Mouse (Mus musculus) liver, embryonic 13.5 days (tissue): ENCODE results near the gene Csf2. TPM values are rescaled to one million over a fixed set of nuclear protein-coding genes. Genes with fewer than 3 reads are reported as not detected.

Experiments
- ATAC-seq: fragments of 200-750 bp; cut with Nextera tagmentation; 2 replicates; pipeline ENCODE4 v1.8.0; 2017; ENCODE audit warnings: low read depth, mild to moderate bottlenecking, moderate number of reproducible peaks, moderate library complexity
- DNase-seq: peaks from one replicate; pipeline ENCODE4 v3.0.0; 2022
- H3K27ac ChIP-seq: fragments of 300-500 bp; sonication (generic); 2 replicates; pipeline ENCODE4 v1.5.1; 2015; ENCODE audit warnings: moderate library complexity, mild to moderate bottlenecking, inconsistent platforms
- H3K27me3 ChIP-seq: fragments of 300-500 bp; sonication (generic); 2 replicates; pipeline ENCODE4 v1.6.1; 2015; ENCODE audit warnings: mild to moderate bottlenecking, inconsistent platforms
- H3K36me3 ChIP-seq: fragments of 300-500 bp; sonication (generic); 2 replicates; pipeline ENCODE4 v1.6.1; 2015; ENCODE audit warnings: mild to moderate bottlenecking, inconsistent platforms
- H3K4me1 ChIP-seq: fragments of 300-500 bp; sonication (generic); replicated peaks from 2 replicates; pipeline ENCODE4 v1.6.1; 2015; ENCODE audit warnings: inconsistent platforms
- H3K4me2 ChIP-seq: fragments of 300-500 bp; sonication (generic); 2 replicates; pipeline ENCODE4 v1.6.1; 2015; ENCODE audit warnings: inconsistent platforms, mild to moderate bottlenecking, moderate library complexity
- H3K4me3 ChIP-seq: fragments of 300-500 bp; sonication (generic); replicated peaks from 2 replicates; pipeline ENCODE4 v1.5.1; 2015; ENCODE audit warnings: mild to moderate bottlenecking, inconsistent platforms
- H3K9ac ChIP-seq: fragments of 300-500 bp; sonication (generic); 2 replicates; pipeline ENCODE4 v1.6.1; 2015; ENCODE audit warnings: mild to moderate bottlenecking, inconsistent platforms
- H3K9me3 ChIP-seq: fragments of 300-500 bp; sonication (generic); replicated peaks from 2 replicates; pipeline ENCODE4 v1.6.1; 2016; ENCODE audit warnings: inconsistent platforms
- WGBS: fragments of 180-500 bp; shearing (Covaris S2); methylation state at CpG from one replicate; pipeline ENCODE4 v1.1.7; 2015; ENCODE audit not compliant: insufficient replicate concordance; 5-methylcytosine and 5-hydroxymethylcytosine counted together
- polyA plus RNA-seq: library from polyadenylated mRNA; unstranded; fragments of >200 nt; fragmentation: Nextera tagmentation; extraction: Ambion mirVana; gene quantifications from 2 replicates; pipeline ENCODE4 v1.2.1, GENCODE M21; 2015

Csf2 gene
- polyA plus RNA-seq, 1 experiment from 2014 or later = not detected

DNA sequence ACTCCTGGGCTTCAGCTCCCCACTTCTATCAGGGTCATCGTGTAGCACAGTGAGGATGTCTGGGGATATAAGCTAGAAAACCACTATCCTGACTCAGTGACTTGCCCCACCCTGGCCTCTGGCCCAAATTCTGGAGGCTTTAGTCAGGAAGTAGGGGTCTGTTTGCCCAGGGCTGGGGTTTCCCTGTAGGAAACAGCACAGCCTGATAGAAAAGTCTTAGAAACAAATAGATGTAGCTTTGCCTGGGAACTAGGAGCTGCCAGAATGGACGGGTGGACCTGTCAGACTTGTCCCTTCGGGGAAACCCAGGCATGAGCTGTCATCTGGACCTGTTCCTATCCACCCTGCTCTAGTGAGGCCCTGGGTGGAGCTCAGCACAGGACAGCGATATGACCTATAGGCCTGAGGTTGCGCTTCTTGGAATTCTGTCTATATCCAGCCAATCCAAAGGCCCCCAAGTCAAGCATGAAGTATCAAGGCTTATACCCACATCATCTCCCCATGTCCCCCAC lies 24.9 kb downstream of the Csf2 start:
- Histone ChIP-seq H3K4me1 (no peaks in the 10 kb centered on the region), H3K9me3 (no peaks in the 10 kb centered on the region), H3K36me3 (no peaks in the 10 kb centered on the region), H3K27me3 (no peaks in the 10 kb centered on the region), H3K4me3 (no peak overlapping the region), H3K27ac (no peak overlapping the region), H3K9ac (no peak overlapping the region), H3K4me2 (no peak overlapping the region)
- no peak for DNase-seq
- ATAC-seq = no peak
- 66% methylated on average over 5 of the region's 5 CpGs for WGBS

DNA sequence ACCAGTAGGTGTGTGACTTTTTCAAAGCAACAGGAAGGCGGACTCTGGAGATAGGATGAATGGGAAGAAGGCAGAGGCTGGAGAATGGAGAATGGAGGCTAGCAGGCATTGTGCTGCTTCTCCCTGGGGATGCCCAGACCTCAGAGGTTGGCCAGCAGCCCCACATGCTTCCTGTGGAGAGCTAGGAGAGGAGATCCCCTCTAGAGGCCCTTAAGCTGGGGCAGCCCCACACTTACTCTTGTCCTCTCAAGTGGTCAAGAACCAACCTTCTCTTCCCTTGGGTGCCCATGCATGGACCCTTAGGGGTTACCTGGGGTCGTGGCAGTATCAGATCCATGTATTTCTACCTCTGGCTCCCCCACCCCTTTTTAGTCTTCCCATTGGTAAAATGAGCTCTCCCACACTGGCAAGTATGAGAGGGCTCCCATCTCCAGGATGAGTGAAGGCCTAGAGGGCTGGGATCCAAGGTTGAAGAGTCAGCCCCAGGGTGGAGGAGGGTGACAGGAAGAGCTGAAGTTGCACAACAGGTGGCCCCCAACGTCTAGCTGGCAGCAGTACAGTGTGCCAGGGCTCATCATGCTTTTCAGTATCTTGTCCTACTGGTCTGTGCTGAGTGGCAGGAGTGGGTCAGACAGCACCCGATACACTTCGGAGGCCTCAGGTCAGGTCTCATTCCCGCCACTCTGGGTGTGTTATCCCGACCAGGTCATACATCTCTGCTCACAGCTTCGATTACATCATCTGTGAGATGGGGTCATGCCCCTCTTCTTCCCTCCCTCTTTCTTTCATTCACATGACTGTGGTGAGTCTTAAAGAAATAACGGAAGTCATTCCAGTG lies 25.6 kb downstream of the Csf2 start:
- no peak overlapping the region for H3K4me3 ChIP-seq
- no peaks in the 10 kb centered on the region for H3K9me3 ChIP-seq
- no peak overlapping the region for H3K9ac ChIP-seq
- DNase-seq (no peak), ATAC-seq (no peak)
- H3K27ac ChIP-seq = no peak overlapping the region
- no peak overlapping the region for H3K4me2 ChIP-seq
- H3K36me3 ChIP-seq = no peaks in the 10 kb centered on the region
- no peaks in the 10 kb centered on the region for H3K27me3 ChIP-seq
- no peaks in the 10 kb centered on the region for H3K4me1 ChIP-seq
- WGBS = 62% methylated on average over 9 of the region's 9 CpGs

- Histone ChIP-seq H3K4me3 (no peak overlapping the region), H3K4me2 (no peak overlapping the region), H3K36me3 (no peaks in the 10 kb centered on the region), H3K27ac (no peak overlapping the region), H3K4me1 (no peaks in the 10 kb centered on the region), H3K27me3 (peaks cover 5% of the 10 kb centered on the region; the same call in 1 of the 2 replicates), H3K9ac (no peak overlapping the region), H3K9me3 (no peaks in the 10 kb centered on the region)
- no peak for ATAC-seq
- DNase-seq = no peak
- 27% methylated on average over 6 of the region's 6 CpGs for WGBS
Measured at GRCm38 (mm10) chr11:54219903-54220740, 29.3 kb downstream of the Csf2 start.

DNA sequence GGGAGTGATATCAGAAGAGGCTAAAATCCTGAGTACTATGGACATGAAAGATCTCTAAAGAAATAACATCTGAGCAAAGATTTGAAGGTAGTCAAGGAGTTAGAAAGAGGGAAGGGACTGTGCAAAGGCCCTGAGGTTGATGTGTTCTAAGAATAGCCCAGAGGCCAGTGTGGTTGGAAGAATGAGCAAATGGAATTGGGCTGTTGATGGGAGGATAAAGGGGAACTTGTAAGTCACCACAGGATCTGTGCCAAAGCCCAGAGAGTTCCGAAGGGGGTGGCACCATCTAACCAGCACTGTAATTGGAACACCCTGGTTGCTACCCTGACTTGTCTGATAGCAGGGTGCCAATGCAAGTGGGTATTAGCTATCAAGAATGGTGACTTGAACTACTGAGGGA lies 30.3 kb downstream of the Csf2 start:
- Histone ChIP-seq H3K4me2 (no peak overlapping the region), H3K27me3 (peaks cover 5% of the 10 kb centered on the region; the same call in 1 of the 2 replicates), H3K27ac (no peak overlapping the region), H3K9ac (no peak overlapping the region), H3K36me3 (no peaks in the 10 kb centered on the region), H3K4me3 (no peak overlapping the region), H3K4me1 (no peaks in the 10 kb centered on the region; the same call in 1 of the 2 replicates), H3K9me3 (no peaks in the 10 kb centered on the region)
- ATAC-seq = no peak
- WGBS = 52% methylated on average over 1 of the region's 1 CpGs
- DNase-seq = no peak

- DNase-seq (no peak), ATAC-seq (no peak)
- WGBS = 60% methylated on average over 7 of the region's 7 CpGs
- Histone ChIP-seq H3K4me2 (no peak overlapping the region), H3K27ac (no peak overlapping the region), H3K36me3 (no peaks in the 10 kb centered on the region), H3K27me3 (peaks cover 5% of the 10 kb centered on the region; the same call in 1 of the 2 replicates), H3K9ac (no peak overlapping the region), H3K9me3 (no peaks in the 10 kb centered on the region), H3K4me3 (no peak overlapping the region), H3K4me1 (no peaks in the 10 kb centered on the region; the same call in 1 of the 2 replicates)
Measured at GRCm38 (mm10) chr11:54217384-54217783, 32.1 kb downstream of the Csf2 start.

DNA sequence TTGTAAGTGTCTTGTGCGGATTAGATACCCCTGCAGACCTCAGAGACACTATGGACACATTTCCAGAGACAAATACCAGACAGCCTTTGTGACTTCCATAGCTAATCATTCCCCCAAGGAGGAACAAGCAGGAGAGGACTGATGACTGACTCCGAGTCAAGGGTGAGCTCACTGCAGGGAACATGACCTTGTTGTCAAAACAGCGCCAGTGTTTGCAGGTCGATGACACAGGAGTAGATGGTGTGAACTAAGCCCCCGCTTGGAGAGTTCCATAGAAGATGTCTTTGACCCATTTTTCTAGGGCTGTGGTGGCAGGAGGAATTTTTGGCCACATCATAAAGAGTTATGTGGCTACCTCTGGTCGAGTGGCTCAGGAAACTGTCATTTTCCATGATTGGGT lies 33.4 kb downstream of the Csf2 start:
- WGBS = 56% methylated on average over 6 of the region's 6 CpGs
- Histone ChIP-seq H3K9me3 (no peaks in the 10 kb centered on the region), H3K4me3 (no peak overlapping the region), H3K27ac (no peak overlapping the region), H3K9ac (no peak overlapping the region), H3K4me1 (no peaks in the 10 kb centered on the region; the same call in 1 of the 2 replicates), H3K27me3 (peaks cover 5% of the 10 kb centered on the region; the same call in 1 of the 2 replicates), H3K4me2 (no peak overlapping the region), H3K36me3 (no peaks in the 10 kb centered on the region)
- no peak for DNase-seq
- no peak for ATAC-seq

DNA sequence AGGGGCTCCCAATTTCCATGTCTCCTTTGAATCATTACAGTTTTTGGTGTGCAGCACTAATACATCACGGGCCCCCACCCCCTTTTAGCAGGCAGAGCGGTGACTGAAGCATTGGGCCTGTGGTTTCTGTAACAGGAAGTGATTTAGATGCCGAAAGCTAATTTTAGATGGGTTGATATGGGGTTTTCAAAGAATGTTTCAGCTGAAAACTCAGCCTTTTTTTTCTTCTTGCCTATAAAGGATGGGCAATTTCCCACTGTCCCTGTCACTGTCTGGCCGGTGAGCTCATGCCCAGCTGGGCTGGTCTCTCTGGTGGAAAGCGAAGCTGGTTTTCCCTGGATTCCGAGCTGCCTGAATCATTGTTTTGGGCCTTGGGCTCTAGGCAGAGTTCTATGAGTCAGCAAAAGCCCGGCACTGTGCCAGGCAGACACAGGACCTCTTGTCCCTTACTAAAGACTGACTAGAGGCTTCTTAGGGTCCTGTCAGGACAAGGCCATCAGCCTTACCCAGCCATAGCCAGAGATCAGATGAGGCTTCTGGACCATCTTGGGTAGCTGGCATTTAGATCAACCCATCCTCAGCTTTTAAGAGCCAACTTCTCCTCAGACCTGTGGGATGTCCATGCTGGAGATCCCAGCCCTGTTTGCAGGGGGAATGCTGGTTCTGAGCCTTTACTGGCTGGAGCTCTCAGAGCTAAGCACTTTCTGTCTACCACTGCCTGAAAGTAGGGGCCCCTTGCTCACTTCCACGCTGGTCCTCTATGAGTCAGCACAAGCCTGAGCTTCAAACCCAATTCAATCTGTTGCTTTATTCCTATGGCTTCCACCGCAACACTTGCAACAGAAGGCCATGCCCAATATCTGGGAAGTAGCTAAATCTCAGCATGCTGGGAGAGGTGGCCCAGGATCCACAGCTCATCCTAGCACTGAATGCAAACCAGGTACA lies 34.7 kb downstream of the Csf2 start:
- Histone ChIP-seq H3K4me2 (no peak overlapping the region), H3K27me3 (peaks cover 5% of the 10 kb centered on the region; the same call in 1 of the 2 replicates), H3K27ac (no peak overlapping the region), H3K9me3 (no peaks in the 10 kb centered on the region), H3K9ac (no peak overlapping the region), H3K4me3 (no peak overlapping the region), H3K36me3 (no peaks in the 10 kb centered on the region), H3K4me1 (no peaks in the 10 kb centered on the region; the same call in 1 of the 2 replicates)
- ATAC-seq (no peak), DNase-seq (no peak)
- 17% methylated on average over 9 of the region's 9 CpGs for WGBS

DNA sequence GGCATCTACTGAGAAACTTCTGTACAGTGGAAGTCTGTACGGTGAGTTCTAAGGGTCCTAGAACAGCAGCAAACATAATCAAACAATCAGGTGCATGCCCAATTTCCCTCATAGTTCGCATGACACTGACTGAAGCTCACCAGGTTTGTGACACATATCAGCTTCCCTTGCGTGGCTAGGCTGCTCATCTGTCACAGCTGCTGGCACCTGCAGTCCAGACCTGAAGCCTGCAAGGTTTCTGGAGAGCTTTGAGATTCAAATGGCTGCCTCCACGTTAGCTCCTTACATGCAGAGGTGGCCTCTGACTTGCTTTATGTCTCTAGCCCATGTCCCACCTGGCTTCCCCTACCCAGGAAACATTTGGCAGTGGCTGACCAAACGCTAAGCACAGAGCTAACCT lies 35.8 kb downstream of the Csf2 start:
- Histone ChIP-seq H3K4me3 (no peak overlapping the region), H3K36me3 (no peaks in the 10 kb centered on the region), H3K4me2 (no peak overlapping the region), H3K27ac (no peak overlapping the region), H3K4me1 (no peaks in the 10 kb centered on the region; the same call in 1 of the 2 replicates), H3K9me3 (no peaks in the 10 kb centered on the region), H3K27me3 (peaks cover 5% of the 10 kb centered on the region; the same call in 1 of the 2 replicates), H3K9ac (no peak overlapping the region)
- ATAC-seq (no peak), DNase-seq (no peak)
- WGBS = 53% methylated on average over 5 of the region's 5 CpGs

DNA sequence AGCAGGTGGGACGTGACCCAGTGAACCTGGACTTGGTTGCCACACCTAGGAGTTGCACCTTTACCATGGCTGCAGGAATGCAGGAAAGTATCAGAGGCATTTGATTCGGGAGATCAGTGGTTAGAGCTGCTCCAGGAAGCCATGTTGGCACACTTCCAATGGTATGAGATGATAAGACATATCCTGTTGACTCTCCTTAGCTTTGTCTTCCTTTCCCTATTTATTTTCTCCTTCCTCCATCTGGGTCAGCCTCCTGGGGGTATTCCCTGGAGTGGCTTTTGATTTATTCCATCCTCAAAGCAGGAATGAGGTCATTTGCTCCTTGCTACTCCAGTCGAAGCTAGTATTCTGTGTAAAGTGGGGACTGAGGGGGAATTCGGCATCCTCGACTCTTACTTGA lies 42.5 kb downstream of the Csf2 start:
- no peaks in the 10 kb centered on the region for H3K27me3 ChIP-seq
- ATAC-seq (no peak), DNase-seq (no peak)
- no peak overlapping the region for H3K9ac ChIP-seq
- no peak overlapping the region for H3K4me2 ChIP-seq
- peaks cover 5% of the 10 kb centered on the region; the same call in 1 of the 2 replicates for H3K4me1 ChIP-seq
- no peak overlapping the region for H3K27ac ChIP-seq
- H3K9me3 ChIP-seq = no peaks in the 10 kb centered on the region
- no peaks in the 10 kb centered on the region for H3K36me3 ChIP-seq
- no peak overlapping the region for H3K4me3 ChIP-seq
- 50% methylated on average over 5 of the region's 5 CpGs for WGBS

- Histone ChIP-seq H3K4me3 (no peak overlapping the region), H3K27ac (no peak overlapping the region), H3K27me3 (no peaks in the 10 kb centered on the region), H3K9me3 (no peaks in the 10 kb centered on the region), H3K36me3 (no peaks in the 10 kb centered on the region), H3K4me2 (no peak overlapping the region), H3K4me1 (peaks cover 21% of the 10 kb centered on the region), H3K9ac (no peak overlapping the region)
- WGBS = 53% methylated on average over 6 of the region's 6 CpGs
- ATAC-seq = no peak
- no peak for DNase-seq
Measured at GRCm38 (mm10) chr11:54205366-54205765, 44.1 kb downstream of the Csf2 start.
